Mouse (Mus musculus) liver, embryonic 11.5 days (tissue): ENCODE results near the gene Zfp575. TPM values are rescaled to one million over a fixed set of nuclear protein-coding genes. Genes with fewer than 3 reads are reported as not detected.

Experiments
- ATAC-seq: fragments of 200-750 bp; cut with Nextera tagmentation; replicated peaks from 2 replicates; pipeline ENCODE4 v1.8.0; 2017; ENCODE audit warnings: moderate number of reproducible peaks, mild to moderate bottlenecking, moderate TSS enrichment, moderate library complexity; ENCODE audit not compliant: low FRiP score
- DNase-seq: peaks from one replicate; pipeline ENCODE4 v3.0.0-alpha.2; 2017; ENCODE audit warnings: low spot score
- H3K27ac ChIP-seq: fragments of 300-500 bp; sonication (generic); 2 replicates; pipeline ENCODE4 v1.5.1; 2014; ENCODE audit warnings: mild to moderate bottlenecking, low read depth, low read length, control low read depth
- H3K27me3 ChIP-seq: fragments of 300-500 bp; sonication (generic); replicated peaks from 2 replicates; pipeline ENCODE4 v1.6.1; 2014; ENCODE audit warnings: low read length, mixed read lengths; ENCODE audit not compliant: control insufficient read depth, insufficient read depth
- H3K36me3 ChIP-seq: fragments of 300-500 bp; sonication (generic); 2 replicates; pipeline ENCODE4 v1.6.1; 2014; ENCODE audit warnings: mild to moderate bottlenecking, low read length, moderate library complexity, mixed read lengths; ENCODE audit not compliant: control insufficient read depth, insufficient read depth
- H3K4me1 ChIP-seq: fragments of 300-500 bp; sonication (generic); replicated peaks from 2 replicates; pipeline ENCODE4 v1.6.1; 2014; ENCODE audit warnings: low read length, mixed read lengths; ENCODE audit not compliant: control insufficient read depth, insufficient read depth
- H3K4me2 ChIP-seq: fragments of 300-500 bp; sonication (generic); 2 replicates; pipeline ENCODE4 v1.6.1; 2014; ENCODE audit warnings: mild to moderate bottlenecking, control low read depth, moderate library complexity
- H3K4me3 ChIP-seq: fragments of 300-500 bp; sonication (generic); 2 replicates; pipeline ENCODE4 v1.5.1; 2014; ENCODE audit warnings: low read depth, low read length, control low read depth
- H3K9ac ChIP-seq: fragments of 300-500 bp; sonication (generic); 2 replicates; pipeline ENCODE4 v1.6.1; 2014; ENCODE audit warnings: low read depth, low read length, control low read depth
- H3K9me3 ChIP-seq: fragments of 300-500 bp; sonication (generic); 2 replicates; pipeline ENCODE4 v1.6.1; 2016; ENCODE audit warnings: low read length, inconsistent platforms, mixed read lengths; ENCODE audit not compliant: control insufficient read depth
- WGBS: fragments of 180-500 bp; shearing (Covaris S2); extraction: QIAGEN DNeasy Blood & Tissue Kit; methylation state at CpG from one replicate; pipeline ENCODE4 v1.1.7; 2014; 5-methylcytosine and 5-hydroxymethylcytosine counted together
- polyA plus RNA-seq: library from polyadenylated mRNA; unstranded; fragments of >200 nt; fragmentation: Nextera tagmentation; extraction: Ambion mirVana; gene quantifications from 2 replicates; pipeline ENCODE4 v1.2.1, GENCODE M21; 2014

The Zfp575 gene
- polyA plus RNA-seq, 1 experiment from 2014 or later: 0.82 TPM

DNA sequence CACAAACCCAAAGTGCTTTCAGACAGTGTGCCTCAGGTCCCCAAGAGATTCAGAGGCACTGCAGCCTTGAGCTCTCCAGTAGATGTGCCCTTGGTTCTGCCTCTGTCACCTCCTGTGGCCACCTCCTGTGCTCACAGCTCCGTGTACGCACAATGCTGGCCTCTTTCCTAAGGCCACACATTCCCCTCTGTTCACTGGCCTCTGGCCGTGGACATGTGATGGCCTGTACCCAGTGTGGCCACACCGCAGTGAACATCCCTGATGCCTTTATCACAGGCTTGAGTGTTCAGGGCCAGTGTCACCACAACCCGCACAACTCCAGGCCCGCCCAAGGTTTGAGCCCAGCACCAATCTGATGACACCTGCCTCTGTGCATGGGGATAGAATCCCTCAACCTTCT lies 2.6 kb downstream of the Zfp575 start:
- ATAC-seq: no peak

DNA sequence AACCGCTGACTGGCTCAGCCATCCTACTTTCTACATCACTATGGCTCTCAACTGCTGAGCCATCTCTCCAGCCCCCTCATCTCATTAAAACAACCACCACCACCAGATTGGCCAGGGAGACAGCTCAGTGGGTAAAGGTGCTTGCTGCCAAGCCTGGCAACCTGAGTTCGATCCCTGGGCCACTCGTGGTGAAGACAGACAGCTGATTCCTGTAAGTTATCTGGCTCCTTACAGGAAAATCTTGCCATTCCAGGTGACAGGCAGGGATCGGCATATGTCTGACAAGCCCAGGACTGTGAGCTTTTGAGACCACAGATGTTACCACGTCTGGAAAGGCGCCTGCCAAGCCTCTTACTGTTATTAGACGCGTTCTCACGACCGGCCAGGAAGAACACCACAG lies 9.6 kb downstream of the Zfp575 start:
- no peak overlapping the region for H3K4me2 ChIP-seq
- no peaks in the 10 kb centered on the region for H3K9me3 ChIP-seq
- ATAC-seq (no peak), DNase-seq (no peak)
- H3K27me3 ChIP-seq: no peaks in the 10 kb centered on the region
- no peaks in the 10 kb centered on the region for H3K4me1 ChIP-seq
- 91% methylated on average over 10 of the region's 10 CpGs for WGBS
- no peak overlapping the region for H3K27ac ChIP-seq
- no peak overlapping the region for H3K9ac ChIP-seq
- H3K4me3 ChIP-seq: no peak overlapping the region
- H3K36me3 ChIP-seq: no peaks in the 10 kb centered on the region; the same call in 1 of the 2 replicates

More for the DNA sequence above, 2.6 kb downstream of the Zfp575 start:
- no peaks in the 10 kb centered on the region for H3K9me3 ChIP-seq
- no peaks in the 10 kb centered on the region for H3K36me3 ChIP-seq
- peaks cover 32% of the 10 kb centered on the region for H3K27me3 ChIP-seq
- peaks cover 10% of the 10 kb centered on the region for H3K4me1 ChIP-seq
- no peak overlapping the region for H3K27ac ChIP-seq
- no peak overlapping the region for H3K4me3 ChIP-seq
- no peak overlapping the region for H3K4me2 ChIP-seq
- no peak overlapping the region for H3K9ac ChIP-seq
- DNase-seq: no peak
- 82% methylated on average over 6 of the region's 6 CpGs for WGBS

DNA sequence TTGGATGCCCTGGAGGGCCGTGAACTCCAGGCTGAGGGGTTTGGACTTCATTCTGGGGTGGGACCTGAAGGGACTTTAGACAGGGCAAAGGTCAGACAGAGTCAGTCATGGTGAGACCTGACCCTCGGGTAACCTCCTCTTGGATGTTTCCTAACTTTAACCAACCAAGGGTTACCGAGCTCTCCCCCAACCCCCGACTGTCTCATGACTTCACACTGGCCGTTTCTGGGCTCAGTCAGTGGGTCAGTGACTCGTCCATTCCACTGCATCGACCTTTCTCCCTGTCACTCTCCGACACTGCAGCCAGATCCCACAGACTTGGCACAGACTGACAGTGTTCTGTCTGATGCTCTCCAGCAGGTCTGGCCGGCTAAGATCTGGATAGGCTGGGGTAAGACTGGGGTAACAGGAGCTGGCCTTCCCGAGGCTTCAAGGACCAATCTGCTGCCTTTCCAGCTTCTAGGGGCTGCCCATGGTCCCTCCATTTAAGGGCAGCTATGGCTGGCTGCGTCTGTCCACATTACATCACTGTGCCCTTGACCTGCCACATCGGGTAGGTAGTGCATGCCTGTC lies 13.1 kb downstream of the Zfp575 start:
- H3K27ac ChIP-seq: no peak overlapping the region
- H3K36me3 ChIP-seq: peaks cover 3% of the 10 kb centered on the region; the same call in 1 of the 2 replicates
- no peak overlapping the region for H3K4me3 ChIP-seq
- H3K4me2 ChIP-seq: no peak overlapping the region
- no peaks in the 10 kb centered on the region for H3K27me3 ChIP-seq
- ATAC-seq (peak; percentile 38), DNase-seq (no peak)
- no peak overlapping the region for H3K9ac ChIP-seq
- 62% methylated on average over 12 of the region's 12 CpGs for whole genome bisulfite sequencing
- H3K4me1 ChIP-seq: no peaks in the 10 kb centered on the region
- H3K9me3 ChIP-seq: no peaks in the 10 kb centered on the region

DNA sequence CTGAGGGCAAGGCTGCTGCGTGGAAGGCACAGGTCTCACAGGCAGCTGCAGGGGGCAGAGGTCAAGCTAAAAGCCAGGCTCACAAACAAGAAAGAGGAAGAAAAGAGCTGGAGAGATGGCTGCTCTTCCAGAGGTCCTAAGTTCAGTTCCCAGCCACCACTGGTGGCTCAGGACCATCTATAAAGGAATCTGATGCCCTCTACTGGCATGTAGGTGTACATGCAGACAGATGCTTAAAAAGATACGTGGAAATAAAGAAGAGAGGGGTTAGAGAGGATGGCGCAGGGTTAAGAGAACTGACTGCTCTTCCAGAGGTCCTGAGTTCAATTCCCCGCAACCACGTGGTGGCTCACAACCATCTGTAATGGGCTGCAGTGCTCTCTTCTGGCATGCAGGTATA lies 15.0 kb downstream of the Zfp575 start:
- Histone ChIP-seq H3K4me2 (no peak overlapping the region), H3K4me3 (no peak overlapping the region), H3K9me3 (no peaks in the 10 kb centered on the region), H3K27ac (no peak overlapping the region), H3K36me3 (peaks cover 10% of the 10 kb centered on the region; the same call in 1 of the 2 replicates), H3K27me3 (no peaks in the 10 kb centered on the region), H3K9ac (no peak overlapping the region), H3K4me1 (no peaks in the 10 kb centered on the region)
- 64% methylated on average over 5 of the region's 5 CpGs for WGBS
- no peak; the same call in 1 of the 2 replicates for ATAC-seq
- no peak for DNase-seq

DNA sequence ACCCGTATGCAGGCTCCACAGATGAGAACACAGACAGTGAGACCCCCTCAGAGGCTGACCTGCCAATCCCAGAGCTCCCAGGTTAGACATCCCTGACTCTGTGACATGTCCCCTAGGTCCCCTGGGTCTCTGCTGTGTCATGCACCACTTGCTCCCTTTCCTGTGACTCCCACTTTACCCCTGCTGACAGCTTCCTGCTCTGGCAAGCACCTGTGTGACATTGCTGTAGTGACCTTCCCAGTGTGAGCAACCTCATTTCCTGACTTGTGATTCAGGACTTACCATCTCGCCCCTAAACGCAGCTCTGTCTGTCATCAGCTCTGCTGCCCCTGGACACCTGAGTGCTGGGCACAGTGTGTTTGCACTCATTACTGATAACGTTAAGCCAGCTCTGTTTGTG lies 16.4 kb downstream of the Zfp575 start:
- no peak for DNase-seq
- no peaks in the 10 kb centered on the region for H3K27me3 ChIP-seq
- H3K4me3 ChIP-seq: no peak overlapping the region
- H3K9me3 ChIP-seq: no peaks in the 10 kb centered on the region
- no peak for ATAC-seq
- no peak overlapping the region for H3K9ac ChIP-seq
- H3K4me2 ChIP-seq: no peak overlapping the region
- H3K27ac ChIP-seq: no peak overlapping the region
- no peaks in the 10 kb centered on the region for H3K4me1 ChIP-seq
- peaks cover 15% of the 10 kb centered on the region; the same call in 1 of the 2 replicates for H3K36me3 ChIP-seq
- 78% methylated on average over 4 of the region's 4 CpGs for WGBS

DNA sequence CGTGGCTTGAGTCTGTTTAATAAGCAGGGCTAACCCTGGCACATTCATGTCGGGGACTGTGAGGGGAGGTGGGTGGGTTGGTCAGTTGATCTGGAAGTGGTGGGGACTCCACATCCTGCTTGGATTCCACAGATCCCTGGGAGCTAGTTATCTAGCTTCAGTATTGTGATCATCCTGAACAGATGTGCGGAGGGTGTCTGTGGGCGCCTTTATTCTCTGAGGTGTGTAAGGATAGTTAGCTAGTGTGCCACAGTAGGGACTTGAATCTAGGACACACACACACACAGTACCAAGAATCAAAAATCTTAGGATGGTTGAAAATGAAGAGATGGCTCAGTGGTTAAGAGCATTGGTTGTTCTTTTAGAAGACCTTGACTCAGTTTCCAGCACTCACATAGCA lies 18.9 kb downstream of the Zfp575 start:
- Histone ChIP-seq H3K36me3 (peaks cover 18% of the 10 kb centered on the region; the same call in 1 of the 2 replicates), H3K9ac (no peak overlapping the region), H3K4me3 (no peak overlapping the region), H3K9me3 (no peaks in the 10 kb centered on the region), H3K4me1 (no peaks in the 10 kb centered on the region), H3K4me2 (no peak overlapping the region), H3K27me3 (no peaks in the 10 kb centered on the region), H3K27ac (no peak overlapping the region)
- WGBS: 83% methylated on average over 4 of the region's 4 CpGs
- ATAC-seq (no peak), DNase-seq (no peak)

DNA sequence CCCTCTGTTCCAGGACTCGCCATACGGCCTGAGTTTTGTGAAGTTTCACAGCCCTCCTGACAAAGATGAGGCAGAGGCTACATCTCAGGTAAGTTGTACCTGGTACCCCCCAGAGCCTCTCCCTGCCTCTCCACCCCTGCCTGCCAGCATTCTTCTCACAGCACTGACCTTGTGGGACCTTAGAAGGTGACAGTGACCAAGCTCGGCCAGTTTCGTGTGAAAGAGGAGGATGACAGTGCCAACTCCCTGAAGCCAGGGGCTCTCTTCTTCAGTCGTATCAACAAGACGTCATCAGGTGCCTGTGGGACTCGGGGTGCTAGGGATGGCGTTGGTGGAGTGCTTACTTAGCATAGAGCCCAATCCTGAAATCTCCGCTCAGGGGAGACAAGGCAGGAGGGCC lies 21.2 kb downstream of the Zfp575 start:
- no peaks in the 10 kb centered on the region for H3K27me3 ChIP-seq
- no peak overlapping the region for H3K4me3 ChIP-seq
- H3K4me1 ChIP-seq: no peaks in the 10 kb centered on the region
- ATAC-seq (no peak), DNase-seq (no peak)
- no peak overlapping the region for H3K4me2 ChIP-seq
- peaks cover 18% of the 10 kb centered on the region; the same call in 1 of the 2 replicates for H3K36me3 ChIP-seq
- H3K9ac ChIP-seq: no peak overlapping the region
- no peaks in the 10 kb centered on the region for H3K9me3 ChIP-seq
- H3K27ac ChIP-seq: no peak overlapping the region
- 88% methylated on average over 9 of the region's 9 CpGs for WGBS

DNA sequence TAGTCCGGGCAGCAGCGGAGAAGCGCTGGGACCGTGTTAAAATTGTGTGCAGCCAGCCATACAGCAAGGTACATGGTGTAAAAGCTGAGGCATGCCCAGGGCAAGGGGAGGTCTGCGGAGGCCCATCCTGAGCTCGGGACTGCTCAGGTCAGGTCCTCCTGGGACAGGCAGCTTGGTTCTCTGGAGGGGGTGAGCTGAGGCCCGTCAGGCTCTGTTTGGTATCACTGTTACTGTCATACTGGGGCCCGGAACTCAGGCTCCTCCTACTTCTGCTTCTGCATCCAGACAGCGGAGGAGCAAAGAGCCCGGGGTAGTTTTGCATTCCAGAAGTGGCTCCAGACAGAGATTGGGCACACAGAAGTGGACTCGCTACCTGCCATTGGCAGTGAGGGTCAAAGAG lies 21.8 kb downstream of the Zfp575 start:
- 91% methylated on average over 11 of the region's 11 CpGs for WGBS
- H3K4me1 ChIP-seq: no peaks in the 10 kb centered on the region
- peaks cover 17% of the 10 kb centered on the region; the same call in 1 of the 2 replicates for H3K36me3 ChIP-seq
- H3K9me3 ChIP-seq: no peaks in the 10 kb centered on the region
- no peaks in the 10 kb centered on the region for H3K27me3 ChIP-seq
- no peak overlapping the region for H3K4me2 ChIP-seq
- H3K4me3 ChIP-seq: no peak overlapping the region
- no peak for ATAC-seq
- DNase-seq: no peak
- no peak overlapping the region for H3K27ac ChIP-seq
- no peak overlapping the region for H3K9ac ChIP-seq

DNA sequence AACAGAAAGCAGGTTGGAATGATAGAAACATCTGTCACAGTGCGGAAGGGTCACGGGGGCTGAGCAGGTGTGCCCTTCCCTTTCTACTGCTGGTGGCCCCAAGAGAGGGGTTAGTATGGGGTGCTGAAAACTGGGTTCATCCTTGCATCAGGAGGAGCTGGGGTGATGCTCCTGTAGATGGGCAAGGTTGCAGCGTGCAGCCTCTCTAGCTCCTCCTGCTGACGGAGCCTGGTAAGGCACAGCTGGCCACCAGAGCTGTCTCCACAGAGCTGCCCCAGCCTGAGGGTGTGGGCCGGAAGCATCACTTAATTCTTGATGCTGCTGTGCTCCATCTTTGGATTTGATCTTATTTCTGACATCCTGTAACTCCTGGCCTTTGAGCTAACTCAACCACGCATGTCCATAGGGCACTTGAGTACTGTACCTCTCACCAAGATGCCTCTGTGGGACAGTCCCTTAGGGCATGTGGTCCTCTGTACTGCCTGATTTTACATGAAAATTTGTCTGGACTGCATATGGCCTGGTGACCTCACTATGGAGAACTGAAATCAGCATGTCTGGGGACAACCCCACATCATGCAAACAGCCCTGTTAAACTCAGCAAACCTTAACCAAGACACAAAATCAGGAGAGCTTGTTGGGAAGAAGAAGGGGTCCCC lies 22.7 kb downstream of the Zfp575 start:
- H3K4me2 ChIP-seq: no peak overlapping the region
- H3K4me3 ChIP-seq: no peak overlapping the region
- H3K9ac ChIP-seq: no peak overlapping the region
- no peak overlapping the region for H3K27ac ChIP-seq
- 61% methylated on average over 6 of the region's 6 CpGs for WGBS
- H3K9me3 ChIP-seq: no peaks in the 10 kb centered on the region
- DNase-seq (peak; percentile 63), ATAC-seq (peak; percentile 71)
- no peaks in the 10 kb centered on the region for H3K27me3 ChIP-seq
- H3K4me1 ChIP-seq: no peaks in the 10 kb centered on the region
- H3K36me3 ChIP-seq: peaks cover 21% of the 10 kb centered on the region; the same call in 1 of the 2 replicates
